Mouse (Mus musculus) naive thymus-derived CD4-positive, alpha-beta T cell, adult 5 months (primary cell): ENCODE results near the gene Cirbp. TPM values are rescaled to one million over a fixed set of nuclear protein-coding genes. Genes with fewer than 3 reads are reported as not detected.

Experiments used
- polyA plus RNA-seq: library from polyadenylated mRNA; unstranded; fragments of 100-300 nt; shearing (Covaris generic); gene quantifications from one replicate; pipeline ENCODE4 v1.2.1, GENCODE M21; 2017

Gene Cirbp
- polyA plus RNA-seq: 325 TPM

GRCm38 (mm10) chr10:80165392-80166128 is at the start of gene Cirbp:
TSS of gene Cirbp (plus strand) at chr10:80165985.

DNA sequence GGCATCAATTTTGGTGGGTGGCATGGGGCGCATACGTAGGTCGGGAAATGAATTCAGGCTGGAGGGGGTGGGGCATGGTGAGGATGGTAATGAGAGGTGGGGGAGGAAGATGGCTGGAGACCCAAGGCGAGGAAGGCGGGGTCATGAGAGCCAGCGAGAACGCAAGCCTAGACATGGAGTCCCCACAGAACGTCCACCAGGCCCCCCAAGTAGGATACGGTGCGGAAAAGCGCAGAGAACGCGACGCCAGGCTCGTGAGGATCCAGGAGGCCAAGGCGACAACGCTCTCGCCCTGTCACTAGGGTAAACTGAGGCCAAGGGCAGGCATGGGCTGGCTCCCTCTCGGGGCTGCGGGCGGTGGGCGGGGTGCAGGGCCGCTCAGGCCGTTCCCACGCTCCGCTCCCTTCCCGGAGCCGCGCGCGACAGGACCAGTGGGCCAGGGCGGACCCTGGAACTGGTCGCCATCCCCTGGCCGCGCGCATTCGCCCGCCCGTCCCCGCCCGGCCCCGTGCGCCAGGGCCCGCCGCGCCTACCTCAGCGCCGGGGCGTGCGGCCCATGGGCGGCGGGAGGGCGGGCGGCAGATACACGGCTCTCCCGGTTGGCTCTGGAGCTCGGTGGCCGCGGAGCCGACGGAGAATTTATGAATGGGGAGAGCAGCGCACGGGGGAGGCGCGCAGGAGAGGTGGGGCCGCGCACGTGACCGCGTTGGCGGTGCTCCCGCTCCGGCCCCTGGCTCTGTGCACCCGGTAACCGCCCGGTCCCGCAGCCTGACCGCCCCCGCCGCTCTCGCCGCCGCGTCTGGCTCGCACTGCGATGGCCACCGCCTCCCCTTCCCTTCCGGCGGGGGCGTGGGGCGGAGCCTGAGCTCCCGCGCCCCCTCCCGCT is 27.0 kb upstream of the Cirbp start, which contains the start of gene Atp5d:
Gene Atp5d (plus strand): TSS at position 80 of the 886 bp plus-strand sequence.

GRCm38 (mm10) chr10:80140666-80141035 is 25.1 kb upstream of the Cirbp start, which contains the start of gene Cbarp:
TSS of gene Cbarp (minus strand) at chr10:80140835.

DNA sequence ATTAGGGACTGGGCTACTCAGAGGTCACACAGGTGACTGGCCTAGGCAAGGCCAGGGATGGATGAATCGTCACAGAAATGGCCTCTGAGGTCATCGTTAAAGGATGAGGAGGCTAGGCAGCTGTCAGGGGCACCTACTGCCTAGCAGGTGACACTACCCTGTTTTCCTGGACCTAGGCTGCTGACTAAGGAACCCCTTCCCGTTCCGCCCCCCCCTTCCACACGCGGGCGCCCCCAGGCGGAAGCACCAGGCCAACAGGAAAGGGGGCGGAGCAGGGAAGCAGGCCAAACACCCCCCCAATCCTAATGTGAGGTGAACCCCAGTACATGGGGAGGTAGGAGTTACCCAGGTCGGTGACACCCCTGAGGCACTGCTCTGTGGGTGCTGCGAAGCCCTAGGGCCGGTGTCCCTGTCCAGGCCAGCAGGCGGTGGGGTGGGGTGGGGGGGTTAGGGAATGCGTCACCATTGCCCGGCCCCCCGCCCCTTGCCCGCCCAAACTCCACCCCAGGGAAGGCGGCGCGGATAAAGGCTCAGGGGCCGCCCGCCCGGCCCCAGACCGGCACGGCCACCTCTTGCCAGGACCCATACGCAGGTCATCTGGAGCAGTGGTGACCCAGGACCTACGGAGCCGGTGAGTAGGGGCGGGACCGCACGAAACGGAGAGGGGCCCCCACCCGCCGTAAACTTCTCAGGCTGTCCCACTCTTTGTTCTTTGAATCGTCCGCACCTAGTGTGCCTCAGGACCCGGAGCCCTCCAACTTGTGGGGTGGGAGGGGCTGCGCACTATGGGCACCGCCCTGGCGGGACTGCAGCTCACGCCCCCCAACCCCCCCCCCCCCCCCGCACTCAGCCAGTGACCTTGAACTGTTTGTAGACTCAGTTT is 17.8 kb upstream of the Cirbp start, which contains the start of gene Midn:
Gene Midn (plus strand): TSS at position 554 of the 883 bp plus-strand sequence.

GRCm38 (mm10) chr10:80172527-80173292 is 6.9 kb downstream of the Cirbp start, which contains the start of gene 1600002K03Rik:
TSS of gene 1600002K03Rik (plus strand) at chr10:80172944.

DNA sequence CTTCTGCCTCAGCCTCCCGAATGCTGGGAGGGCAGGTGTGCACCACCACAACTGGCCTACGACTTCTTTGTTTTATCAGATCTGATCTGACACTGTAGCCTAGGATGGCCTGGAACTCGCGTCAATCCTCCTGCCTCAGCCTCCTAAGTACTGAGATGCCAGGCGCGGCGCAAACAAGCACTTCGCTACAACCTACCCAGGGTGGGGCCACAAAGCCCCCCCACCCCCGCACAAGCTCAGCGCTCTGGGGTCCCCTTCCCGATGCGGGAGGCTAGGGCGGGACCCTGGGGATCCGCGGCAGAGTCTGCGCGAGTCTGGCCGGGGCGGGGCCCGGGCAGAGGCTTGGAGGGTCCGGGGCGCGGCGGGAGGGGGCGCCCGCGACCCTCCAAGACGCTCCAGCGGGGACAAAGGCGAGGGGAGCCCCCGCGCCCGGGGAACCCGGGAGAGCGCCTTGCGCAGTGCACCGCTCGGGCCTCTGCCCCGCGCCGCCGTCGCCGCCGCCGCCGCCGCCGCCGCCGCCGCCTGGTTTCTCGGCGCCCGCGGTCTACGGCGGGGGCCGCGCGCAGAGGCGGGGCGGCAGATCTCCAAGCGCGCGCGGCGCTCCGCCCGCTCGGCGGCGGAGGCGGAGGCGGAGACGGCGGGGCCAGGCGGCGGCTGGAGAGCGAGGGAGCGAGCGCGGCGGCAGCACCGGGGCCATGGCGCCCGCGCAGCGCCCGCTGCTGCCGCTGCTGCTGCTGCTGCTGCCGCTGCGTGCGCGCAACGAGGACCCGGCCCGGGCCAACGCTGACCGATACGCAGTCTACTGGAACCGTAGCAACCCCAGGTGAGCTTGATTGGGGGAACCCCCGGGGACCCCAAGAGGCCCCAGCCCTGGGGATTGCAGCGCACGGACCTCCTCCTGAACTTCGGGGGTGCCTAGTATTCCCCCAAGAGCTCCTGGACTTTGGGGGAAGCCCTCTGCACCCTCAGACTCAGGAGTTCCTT is 13.6 kb downstream of the Cirbp start, which contains the start of gene Efna2:
Gene Efna2 (plus strand): TSS at position 415 of the 984 bp plus-strand sequence.

Other genes with a start within 250 kb of the Cirbp start
- gene Kiss1r, start 249.0 kb upstream of the Cirbp start, polyA plus RNA-seq: 0.34 TPM
- gene R3hdm4, start 244.8 kb upstream of the Cirbp start, polyA plus RNA-seq: 135 TPM
- 4.1 TPM for gene Arid3a, start 238.9 kb upstream of the Cirbp start, polyA plus RNA-seq
- gene Wdr18, start 205.8 kb upstream of the Cirbp start, polyA plus RNA-seq: 75.5 TPM
- not detected for gene Grin3b, start 195.3 kb upstream of the Cirbp start, polyA plus RNA-seq
- 31.5 TPM for gene Tmem259, start 181.7 kb upstream of the Cirbp start, polyA plus RNA-seq
- gene Cnn2, start 177.4 kb upstream of the Cirbp start, polyA plus RNA-seq: 595 TPM
- 64.3 TPM for gene Abca7, start 169.5 kb upstream of the Cirbp start, polyA plus RNA-seq
- 1,026 TPM for gene Arhgap45, start 149.3 kb upstream of the Cirbp start, polyA plus RNA-seq
- 108 TPM for gene Polr2e, start 126.2 kb upstream of the Cirbp start, polyA plus RNA-seq
- 302 TPM for gene Gpx4, start 118.8 kb upstream of the Cirbp start, polyA plus RNA-seq
- gene Sbno2, start 60.4 kb upstream of the Cirbp start, polyA plus RNA-seq: 74.3 TPM
- 60.7 TPM for gene Stk11, start 50.2 kb upstream of the Cirbp start, polyA plus RNA-seq
- gene Atp5d, start 27.4 kb upstream of the Cirbp start, polyA plus RNA-seq: 311 TPM
- gene Cbarp, start 25.1 kb upstream of the Cirbp start, polyA plus RNA-seq: 7.2 TPM
- 2.8 TPM for gene Midn, start 17.7 kb upstream of the Cirbp start, polyA plus RNA-seq
- gene 1600002K03Rik, start 7.0 kb downstream of the Cirbp start, polyA plus RNA-seq: 19.5 TPM
- gene Efna2, start 13.5 kb downstream of the Cirbp start, polyA plus RNA-seq: 0.32 TPM
- gene Mum1, start 60.4 kb downstream of the Cirbp start, polyA plus RNA-seq: 106 TPM
- 171 TPM for gene Ndufs7, start 83.1 kb downstream of the Cirbp start, polyA plus RNA-seq
- not detected for gene Gamt, start 95.0 kb downstream of the Cirbp start, polyA plus RNA-seq
- gene Dazap1, start 95.5 kb downstream of the Cirbp start, polyA plus RNA-seq: 91.1 TPM
- 1,047 TPM for gene Rps15, start 126.5 kb downstream of the Cirbp start, polyA plus RNA-seq
- gene Apc2, start 130.0 kb downstream of the Cirbp start, polyA plus RNA-seq: 0.06 TPM
- 30.5 TPM for gene 2310011J03Rik, start 154.6 kb downstream of the Cirbp start, polyA plus RNA-seq
- gene Pcsk4, start 163.5 kb downstream of the Cirbp start, polyA plus RNA-seq: 8.1 TPM
- gene Reep6, start 164.0 kb downstream of the Cirbp start, polyA plus RNA-seq: not detected
- not detected for gene Adamtsl5, start 182.4 kb downstream of the Cirbp start, polyA plus RNA-seq
- not detected for gene Plk5, start 190.5 kb downstream of the Cirbp start, polyA plus RNA-seq
- gene Mex3d, start 221.7 kb downstream of the Cirbp start, polyA plus RNA-seq: 10.9 TPM
- 124 TPM for gene Mbd3, start 233.6 kb downstream of the Cirbp start, polyA plus RNA-seq
- gene Uqcr11, start 240.8 kb downstream of the Cirbp start, polyA plus RNA-seq: 65.7 TPM